Mouse (Mus musculus) midbrain, embryonic 12.5 days (tissue): ENCODE results near the gene Nlrc5. TPM values are rescaled to one million over a fixed set of nuclear protein-coding genes. Genes with fewer than 3 reads are reported as not detected.
"Not testable (repeated sequence)": the region's sequence is repeated elsewhere in the genome, so short reads cannot be mapped to it uniquely, and the experiment has no call there.

Experiments
- ATAC-seq: fragments of 200-750 bp; cut with Nextera tagmentation; 2 replicates; pipeline ENCODE4 v1.8.0; 2017; ENCODE audit warnings: low read depth, moderate TSS enrichment, moderate library complexity; ENCODE audit not compliant: low FRiP score
- H3K27ac ChIP-seq: fragments of 300-500 bp; sonication (generic); replicated peaks from 2 replicates; pipeline ENCODE4 v1.5.1; 2016; ENCODE audit warnings: mild to moderate bottlenecking
- H3K27me3 ChIP-seq: fragments of 300-500 bp; sonication (generic); 2 replicates; pipeline ENCODE4 v1.6.1; 2016; ENCODE audit warnings: mild to moderate bottlenecking
- H3K36me3 ChIP-seq: fragments of 300-500 bp; sonication (generic); 2 replicates; pipeline ENCODE4 v1.6.1; 2016
- H3K4me1 ChIP-seq: fragments of 300-500 bp; sonication (generic); 2 replicates; pipeline ENCODE4 v1.6.1; 2016
- H3K4me2 ChIP-seq: fragments of 300-500 bp; sonication (generic); replicated peaks from 2 replicates; pipeline ENCODE4 v1.6.1; 2016; ENCODE audit warnings: mild to moderate bottlenecking, moderate library complexity
- H3K4me3 ChIP-seq: fragments of 300-500 bp; sonication (generic); 2 replicates; pipeline ENCODE4 v1.5.1; 2016; ENCODE audit warnings: mild to moderate bottlenecking
- H3K9ac ChIP-seq: fragments of 300-500 bp; sonication (generic); replicated peaks from 2 replicates; pipeline ENCODE4 v1.6.1; 2016; ENCODE audit warnings: mild to moderate bottlenecking, moderate library complexity
- H3K9me3 ChIP-seq: fragments of 300-500 bp; sonication (generic); 2 replicates; pipeline ENCODE4 v1.6.1; 2016; ENCODE audit warnings: mild to moderate bottlenecking
- WGBS: fragments of 180-500 bp; shearing (Covaris S2); methylation state at CpG from one replicate; pipeline ENCODE4 v1.1.7; 2016; 5-methylcytosine and 5-hydroxymethylcytosine counted together
- polyA plus RNA-seq: library from polyadenylated mRNA; unstranded; fragments of >200 nt; fragmentation: Nextera tagmentation; extraction: Ambion mirVana; gene quantifications from 2 replicates; pipeline ENCODE4 v1.2.1, GENCODE M21; 2016

The Nlrc5 gene
- polyA plus RNA-seq, 1 experiment from 2014 or later: 0.09 TPM

GRCm38 (mm10) chr8:94447142-94447541, 13.0 kb downstream of the Nlrc5 start:
- Histone ChIP-seq H3K27ac (no peak overlapping the region), H3K36me3 (no peaks in the 10 kb centered on the region), H3K4me2 (no peak overlapping the region), H3K4me1 (no peaks in the 10 kb centered on the region), H3K27me3 (no peaks in the 10 kb centered on the region), H3K9ac (no peak overlapping the region), H3K9me3 (no peaks in the 10 kb centered on the region), H3K4me3 (no peak overlapping the region)
- no peak for ATAC-seq
- WGBS: 93% methylated on average over 3 of the region's 3 CpGs

- Histone ChIP-seq H3K4me2 (no peak overlapping the region), H3K36me3 (no peaks in the 10 kb centered on the region), H3K27me3 (no peaks in the 10 kb centered on the region), H3K9ac (no peak overlapping the region), H3K4me3 (no peak overlapping the region), H3K27ac (no peak overlapping the region), H3K4me1 (no peaks in the 10 kb centered on the region), H3K9me3 (no peaks in the 10 kb centered on the region)
- 73% methylated on average over 7 of the region's 7 CpGs for WGBS
- no peak for ATAC-seq
Measured at GRCm38 (mm10) chr8:94447583-94448324, 13.6 kb downstream of the Nlrc5 start.

GRCm38 (mm10) chr8:94452991-94453390, 18.8 kb downstream of the Nlrc5 start:
- not testable (repeated sequence) for H3K9ac ChIP-seq, H3K9me3 ChIP-seq, H3K4me1 ChIP-seq, ATAC-seq, H3K27me3 ChIP-seq, H3K4me3 ChIP-seq, H3K36me3 ChIP-seq, H3K27ac ChIP-seq, H3K4me2 ChIP-seq
- 93% methylated on average over 15 of the region's 15 CpGs for WGBS

GRCm38 (mm10) chr8:94453868-94454488, 19.8 kb downstream of the Nlrc5 start:
- WGBS: 86% methylated on average over 6 of the region's 6 CpGs
- no peaks in the 10 kb centered on the region for H3K4me1 ChIP-seq
- H3K36me3 ChIP-seq: no peaks in the 10 kb centered on the region
- no peak overlapping the region for H3K4me2 ChIP-seq
- H3K9ac ChIP-seq: no peak overlapping the region
- H3K27ac ChIP-seq: no peak overlapping the region
- H3K27me3 ChIP-seq: no peaks in the 10 kb centered on the region
- ATAC-seq: no peak
- H3K9me3 ChIP-seq: no peaks in the 10 kb centered on the region
- no peak overlapping the region for H3K4me3 ChIP-seq

- Histone ChIP-seq H3K27ac (no peak overlapping the region), H3K9ac (no peak overlapping the region), H3K9me3 (no peaks in the 10 kb centered on the region), H3K4me2 (no peak overlapping the region), H3K36me3 (no peaks in the 10 kb centered on the region), H3K27me3 (no peaks in the 10 kb centered on the region), H3K4me1 (no peaks in the 10 kb centered on the region), H3K4me3 (no peak overlapping the region)
- no peak for ATAC-seq
- 86% methylated on average over 5 of the region's 5 CpGs for WGBS
Measured at GRCm38 (mm10) chr8:94454905-94455304, 20.7 kb downstream of the Nlrc5 start.

- Histone ChIP-seq H3K4me3 (no peak overlapping the region), H3K27me3 (no peaks in the 10 kb centered on the region), H3K36me3 (no peaks in the 10 kb centered on the region), H3K4me1 (no peaks in the 10 kb centered on the region), H3K9ac (no peak overlapping the region), H3K27ac (no peak overlapping the region), H3K4me2 (no peak overlapping the region), H3K9me3 (no peaks in the 10 kb centered on the region)
- 89% methylated on average over 5 of the region's 5 CpGs for WGBS
- no peak for ATAC-seq
Measured at GRCm38 (mm10) chr8:94456071-94456470, 21.9 kb downstream of the Nlrc5 start.

- no peak for ATAC-seq
- Histone ChIP-seq H3K4me1 (no peaks in the 10 kb centered on the region), H3K27me3 (no peaks in the 10 kb centered on the region), H3K4me2 (no peak overlapping the region), H3K27ac (no peak overlapping the region), H3K9me3 (no peaks in the 10 kb centered on the region), H3K9ac (no peak overlapping the region), H3K36me3 (no peaks in the 10 kb centered on the region), H3K4me3 (no peak overlapping the region)
- WGBS: 74% methylated on average over 2 of the region's 2 CpGs
Measured at GRCm38 (mm10) chr8:94458567-94458966, 24.4 kb downstream of the Nlrc5 start.

GRCm38 (mm10) chr8:94469656-94470055, 35.5 kb downstream of the Nlrc5 start:
- 75% methylated on average over 5 of the region's 5 CpGs for WGBS
- H3K27ac ChIP-seq: no peak overlapping the region
- no peaks in the 10 kb centered on the region for H3K9me3 ChIP-seq
- H3K4me3 ChIP-seq: no peak overlapping the region
- H3K27me3 ChIP-seq: no peaks in the 10 kb centered on the region
- no peaks in the 10 kb centered on the region for H3K4me1 ChIP-seq
- no peaks in the 10 kb centered on the region for H3K36me3 ChIP-seq
- H3K9ac ChIP-seq: no peak overlapping the region
- no peak for ATAC-seq
- no peak overlapping the region for H3K4me2 ChIP-seq

- H3K36me3 ChIP-seq: no peaks in the 10 kb centered on the region
- WGBS: 67% methylated on average over 2 of the region's 2 CpGs
Measured at GRCm38 (mm10) chr8:94470794-94471193, 36.6 kb downstream of the Nlrc5 start.

GRCm38 (mm10) chr8:94471281-94471680, 37.1 kb downstream of the Nlrc5 start:
- Histone ChIP-seq H3K27ac (no peak overlapping the region), H3K4me2 (no peak overlapping the region), H3K27me3 (no peaks in the 10 kb centered on the region), H3K4me1 (no peaks in the 10 kb centered on the region), H3K4me3 (no peak overlapping the region), H3K9ac (no peak overlapping the region), H3K9me3 (no peaks in the 10 kb centered on the region), H3K36me3 (no peaks in the 10 kb centered on the region)
- no peak for ATAC-seq
- WGBS: 95% methylated on average over 1 of the region's 1 CpGs

More at GRCm38 (mm10) chr8:94470794-94471193, 36.6 kb downstream of the Nlrc5 start:
- Histone ChIP-seq H3K9me3 (no peaks in the 10 kb centered on the region), H3K4me1 (no peaks in the 10 kb centered on the region), H3K27me3 (no peaks in the 10 kb centered on the region), H3K4me3 (no peak overlapping the region), H3K4me2 (no peak overlapping the region), H3K9ac (no peak overlapping the region), H3K27ac (no peak overlapping the region)
- no peak for ATAC-seq

GRCm38 (mm10) chr8:94472741-94473140, 38.6 kb downstream of the Nlrc5 start:
- H3K27me3 ChIP-seq: no peaks in the 10 kb centered on the region
- no peaks in the 10 kb centered on the region for H3K36me3 ChIP-seq
- no peaks in the 10 kb centered on the region for H3K9me3 ChIP-seq
- no peak for ATAC-seq
- H3K4me1 ChIP-seq: no peaks in the 10 kb centered on the region
- no peak overlapping the region for H3K4me3 ChIP-seq
- no peak overlapping the region for H3K27ac ChIP-seq
- WGBS: 85% methylated on average over 8 of the region's 8 CpGs
- H3K4me2 ChIP-seq: no peak overlapping the region
- no peak overlapping the region for H3K9ac ChIP-seq

GRCm38 (mm10) chr8:94473431-94473830, 39.3 kb downstream of the Nlrc5 start:
- Histone ChIP-seq H3K4me1 (no peaks in the 10 kb centered on the region), H3K9me3 (no peaks in the 10 kb centered on the region), H3K27me3 (no peaks in the 10 kb centered on the region), H3K4me3 (no peak overlapping the region), H3K4me2 (no peak overlapping the region), H3K9ac (no peak overlapping the region), H3K36me3 (no peaks in the 10 kb centered on the region), H3K27ac (no peak overlapping the region)
- 86% methylated on average over 21 of the region's 21 CpGs for WGBS
- no peak for ATAC-seq
